7 mouse cellular contexts compared by ENCODE assay signal in genomic region chr4:108071235-108071901, GRCm38 (mm10). TPM values are rescaled to one million over a fixed set of nuclear protein-coding genes. Genes with fewer than 3 reads are reported as not detected.
DNase-seq lines count a peak whose midpoint lies in the region; ATAC-seq and TF ChIP-seq lines count a peak whose summit lies in the region.

No protein-coding gene starts in this region.

- peak overlapping the region; percentile 79 for H3K4me2 ChIP-seq in intestine, postnatal 0 days (replicated peaks; ENCODE audit: low read depth)
- H3K4me2 ChIP-seq in midbrain, embryonic 12.5 days (replicated peaks) = peak overlapping the region; percentile 89

- peak; percentile 98 for DNase-seq in adrenal gland, adult 2 months
- DNase-seq in embryo, embryonic 11.5 days (ENCODE audit: low read depth, low spot score) = peak; percentile 87
- peak; percentile 90 to 97 for DNase-seq in gastrocnemius, postnatal 4 days (ENCODE audit: low spot score in 2 of 2)
- peak; percentile 95 for DNase-seq in left cerebral cortex, postnatal 4 days

- intact Hi-C loops in left cerebral cortex, postnatal 4 days (cut with DNase I) = loop anchor here (10.0 kb wide), 1 partner anchor 127 kb away; no protein-coding TSS in a partner anchor

- H3K9ac ChIP-seq in intestine, postnatal 0 days (ENCODE audit: low read depth, low read length) = peak overlapping the region; percentile 74
- peak overlapping the region; percentile 72 for H3K9ac ChIP-seq in midbrain, embryonic 12.5 days (replicated peaks)

- no peaks in the 10 kb centered on the region for H3K9me3 ChIP-seq in intestine, postnatal 0 days (ENCODE audit: control insufficient read depth)
- no peaks in the 10 kb centered on the region for H3K9me3 ChIP-seq in midbrain, embryonic 12.5 days

- H3K4me3 ChIP-seq in intestine, postnatal 0 days (ENCODE audit: low read depth, low read length) = peak overlapping the region; percentile 57
- peak overlapping the region; percentile 57 for H3K4me3 ChIP-seq in midbrain, embryonic 12.5 days
- H3K4me3 ChIP-seq in small intestine, adult 2 months (ENCODE audit: low read depth, low read length) = peak overlapping the region; percentile 62

- H3K4me1 ChIP-seq in intestine, postnatal 0 days (replicated peaks; ENCODE audit: control insufficient read depth, insufficient read depth, low read length) = no peaks in the 10 kb centered on the region
- peaks cover 14% of the 10 kb centered on the region for H3K4me1 ChIP-seq in midbrain, embryonic 12.5 days
- peaks cover 10% of the 10 kb centered on the region; the same call in 1 of the 2 replicates for H3K4me1 ChIP-seq in small intestine, adult 2 months (ENCODE audit: control insufficient read depth, insufficient read depth, insufficient read length, low read length)

- TF ChIP-seq POLR2A in small intestine, adult 2 months (IDR thresholded peaks at IDR 0.05; ENCODE audit: low read depth, low read length) = peak; percentile 61; the same call in 1 of the 2 replicates

- TF ChIP-seq CTCF in intestine, postnatal 0 days (IDR thresholded peaks at IDR 0.05; ENCODE audit: low read depth) = peak; percentile 29
- no peak for TF ChIP-seq CTCF in small intestine, adult 2 months (IDR thresholded peaks at IDR 0.05; ENCODE audit: extremely low read depth, insufficient read length, insufficient replicate concordance, low read depth, low read length)

- ATAC-seq in intestine, postnatal 0 days = peak; percentile 95
- ATAC-seq in midbrain, embryonic 12.5 days (ENCODE audit: low FRiP score, low read depth) = peak; percentile 96

- no peaks in the 10 kb centered on the region for H3K27me3 ChIP-seq in intestine, postnatal 0 days (replicated peaks; ENCODE audit: control insufficient read depth, insufficient read depth, low read length)
- no peaks in the 10 kb centered on the region for H3K27me3 ChIP-seq in midbrain, embryonic 12.5 days
- no peaks in the 10 kb centered on the region for H3K27me3 ChIP-seq in small intestine, adult 2 months (ENCODE audit: control insufficient read depth, insufficient read depth, low read length)

- H3K36me3 ChIP-seq in intestine, postnatal 0 days (ENCODE audit: control insufficient read depth, insufficient read depth) = peaks cover 13% of the 10 kb centered on the region; the same call in 1 of the 2 replicates
- peaks cover 9% of the 10 kb centered on the region for H3K36me3 ChIP-seq in midbrain, embryonic 12.5 days
- H3K36me3 ChIP-seq in small intestine, adult 2 months (ENCODE audit: control insufficient read depth, insufficient read depth, low read length) = peaks cover 16% of the 10 kb centered on the region

- peak overlapping the region; percentile 86 for H3K27ac ChIP-seq in intestine, postnatal 0 days (ENCODE audit: low read depth, low read length)
- H3K27ac ChIP-seq in midbrain, embryonic 12.5 days (replicated peaks) = no peak overlapping the region
- peak overlapping the region; percentile 60 for H3K27ac ChIP-seq in small intestine, adult 2 months (ENCODE audit: insufficient read depth, low read depth, low read length)

- 2% methylated on average over 26 of the region's 26 CpGs for WGBS in intestine, postnatal 0 days
- WGBS in midbrain, embryonic 12.5 days = 2% methylated on average over 26 of the region's 26 CpGs
- WGBS in small intestine, adult 2 months = 2% methylated on average over 26 of the region's 26 CpGs

RNA-seq across cellular contexts. Expression of gene Podn, which starts 24.9 kb away (rescaled TPM):
- total RNA-seq in adrenal gland, adult 2 months (2021) = 10 to 100 TPM in 1 of 2 experiments, 1 to 10 TPM in 1; 8.0 to 17.4 TPM
- 17.6 and 21.9 TPM in 2 replicates for polyA plus RNA-seq in adrenal gland, adult 2 months (2012; rRNA removed)
- 1 to 10 TPM; 5.9 to 9.8 TPM for total RNA-seq in gastrocnemius, postnatal 4 days (2021)
- 5.0 and 6.5 TPM in 2 replicates for polyA plus RNA-seq in intestine, postnatal 0 days (2015; fragmentation: Nextera tagmentation; extraction: Ambion mirVana)
- 1 to 10 TPM; 5.7 to 9.5 TPM for total RNA-seq in left cerebral cortex, postnatal 4 days (2021)
- polyA plus RNA-seq in midbrain, embryonic 12.5 days (2016; fragmentation: Nextera tagmentation; extraction: Ambion mirVana) = 0.20 TPM in 1 of 2 replicates, not detected in the other
- 26.7 and 150 TPM in 2 replicates for polyA plus RNA-seq in small intestine, adult 2 months (2012; rRNA removed)
